Mouse (Mus musculus): Measurements from ENCODE around the gene Gadd45gip1. TPM values are rescaled to one million over a fixed set of nuclear protein-coding genes. Genes with fewer than 3 reads are reported as not detected.

Gadd45gip1 gene
- polyA plus RNA-seq, 1 experiment = 13.4 TPM

GRCm38 (mm10) chr8:84845355-84846093 lies 14.2 kb downstream of the Gadd45gip1 start:
- 8% methylated on average over 12 of the region's 12 CpGs for WGBS
- DNase-seq (ENCODE audit: low read depth, low spot score) = no peak

GRCm38 (mm10) chr8:84846094-84846721 lies 14.9 kb downstream of the Gadd45gip1 start:
- DNase-seq (ENCODE audit: low read depth, low spot score) = no peak
- under 1% methylated on average over 30 of the region's 30 CpGs for WGBS

- 1% methylated on average over 55 of the region's 55 CpGs for WGBS
- peak; percentile 98 for DNase-seq (ENCODE audit: low read depth, low spot score)
Observed at GRCm38 (mm10) chr8:84846722-84847572, 15.6 kb downstream of the Gadd45gip1 start, which contains the start of gene Calr. TSS of gene Calr (minus strand) at chr8:84846934.

GRCm38 (mm10) chr8:84847684-84848435 lies 16.5 kb downstream of the Gadd45gip1 start:
- 33% methylated on average over 6 of the region's 6 CpGs for WGBS
- DNase-seq (ENCODE audit: low read depth, low spot score) = no peak

- WGBS = 93% methylated on average over 3 of the region's 3 CpGs
- DNase-seq (ENCODE audit: low read depth, low spot score) = no peak
Observed at GRCm38 (mm10) chr8:84856434-84856833, 25.1 kb downstream of the Gadd45gip1 start.

- under 1% methylated on average over 39 of the region's 39 CpGs for WGBS
- peak; percentile 84 for DNase-seq (ENCODE audit: low read depth, low spot score)
Observed at GRCm38 (mm10) chr8:84856864-84857441, 25.6 kb downstream of the Gadd45gip1 start, which contains the start of gene Farsa. TSS of gene Farsa (plus strand) at chr8:84856989.

- peak; percentile 24 for DNase-seq (ENCODE audit: low read depth, low spot score)
- WGBS = 6% methylated on average over 43 of the region's 46 CpGs
Observed at GRCm38 (mm10) chr8:84871376-84872308, 40.3 kb downstream of the Gadd45gip1 start, which contains the start of gene Syce2. TSS of gene Syce2 (plus strand) at chr8:84872111.

GRCm38 (mm10) chr8:84872309-84872965 lies 41.1 kb downstream of the Gadd45gip1 start:
- no peak for DNase-seq (ENCODE audit: low read depth, low spot score)
- WGBS = 3% methylated on average over 54 of the region's 54 CpGs

- 75% methylated on average over 4 of the region's 4 CpGs for WGBS
- DNase-seq (ENCODE audit: low read depth, low spot score) = no peak
Observed at GRCm38 (mm10) chr8:84873016-84873415, 41.7 kb downstream of the Gadd45gip1 start.

- no peak for DNase-seq (ENCODE audit: low read depth, low spot score)
- WGBS = 90% methylated on average over 3 of the region's 3 CpGs
Observed at GRCm38 (mm10) chr8:84874339-84874738, 43.0 kb downstream of the Gadd45gip1 start.

GRCm38 (mm10) chr8:84877297-84878035 lies 46.1 kb downstream of the Gadd45gip1 start:
- whole genome bisulfite sequencing = 73% methylated on average over 3 of the region's 3 CpGs
- DNase-seq (ENCODE audit: low read depth, low spot score) = no peak

- no peak for DNase-seq (ENCODE audit: low read depth, low spot score)
- WGBS = 79% methylated on average over 1 of the region's 1 CpGs
Observed at GRCm38 (mm10) chr8:84878915-84879314, 47.6 kb downstream of the Gadd45gip1 start.

- WGBS = 86% methylated on average over 4 of the region's 4 CpGs
- DNase-seq (ENCODE audit: low read depth, low spot score) = no peak
Observed at GRCm38 (mm10) chr8:84884728-84885127, 53.4 kb downstream of the Gadd45gip1 start.

Data from large intestine, adult 2 months (tissue).